Mouse (Mus musculus) layer of hippocampus, adult 11-12 months (tissue): ENCODE measurements at regions not wholly inside any gene's neighbourhood (a gene's known extent, or its start where the extent isn't known, plus 50 kb on each side); places are given as distances from the start of the nearest gene placed in this dataset.
A peak's percentile ranks its signal among the peaks of the same experiment; 100 is the strongest.

ENCODE experiments used
- DNase-seq: peaks from one replicate; pipeline ENCODE4 v3.0.0; 2022; ENCODE audit warnings: low spot score

- DNase-seq: no peak
Measured at GRCm38 (mm10) chr2:47750997-47751623, 1062.8 kb upstream of the Acvr2a start.

- no peak for DNase-seq
Measured at GRCm38 (mm10) chr2:47755716-47756115, 1058.2 kb upstream of the Acvr2a start.

- DNase-seq: no peak
Measured at GRCm38 (mm10) chr2:47756248-47756647, 1057.7 kb upstream of the Acvr2a start.

- DNase-seq: peak; percentile 34
Measured at GRCm38 (mm10) chr2:47775766-47776165, 1038.1 kb upstream of the Acvr2a start.

- DNase-seq: no peak
Measured at GRCm38 (mm10) chr2:47776965-47777364, 1036.9 kb upstream of the Acvr2a start.

GRCm38 (mm10) chr2:47785848-47786247 is 1028.1 kb upstream of the Acvr2a start:
- peak; percentile 72 for DNase-seq

GRCm38 (mm10) chr2:47822746-47823271 is 991.1 kb upstream of the Acvr2a start:
- peak; percentile 38 for DNase-seq

GRCm38 (mm10) chr2:47832493-47832892 is 981.4 kb upstream of the Acvr2a start:
- no peak for DNase-seq

- DNase-seq: no peak
Measured at GRCm38 (mm10) chr2:47833517-47833916, 980.4 kb upstream of the Acvr2a start.

GRCm38 (mm10) chr2:47834055-47834799 is 979.7 kb upstream of the Acvr2a start:
- DNase-seq: no peak

- DNase-seq: no peak
Measured at GRCm38 (mm10) chr2:47857229-47857628, 956.7 kb upstream of the Acvr2a start.

GRCm38 (mm10) chr2:47862446-47862845 is 951.5 kb upstream of the Acvr2a start:
- no peak for DNase-seq

- DNase-seq: no peak
Measured at GRCm38 (mm10) chr2:47878002-47878401, 935.9 kb upstream of the Acvr2a start.

- DNase-seq: no peak
Measured at GRCm38 (mm10) chr2:47879071-47879470, 934.8 kb upstream of the Acvr2a start.

- DNase-seq: no peak
Measured at GRCm38 (mm10) chr2:47879796-47880195, 934.1 kb upstream of the Acvr2a start.

- DNase-seq: no peak
Measured at GRCm38 (mm10) chr2:47888166-47888565, 925.7 kb upstream of the Acvr2a start.

GRCm38 (mm10) chr2:47891366-47891765 is 922.5 kb upstream of the Acvr2a start:
- no peak for DNase-seq

GRCm38 (mm10) chr2:47892879-47893278 is 921.0 kb upstream of the Acvr2a start:
- DNase-seq: no peak

GRCm38 (mm10) chr2:47894806-47895205 is 919.1 kb upstream of the Acvr2a start:
- peak; percentile 11 for DNase-seq

GRCm38 (mm10) chr2:47914270-47914669 is 899.6 kb upstream of the Acvr2a start:
- no peak for DNase-seq

GRCm38 (mm10) chr2:47914986-47915485 is 898.9 kb upstream of the Acvr2a start:
- DNase-seq: no peak

GRCm38 (mm10) chr2:47922965-47923364 is 890.9 kb upstream of the Acvr2a start:
- no peak for DNase-seq

GRCm38 (mm10) chr2:47926620-47927019 is 887.3 kb upstream of the Acvr2a start:
- DNase-seq: no peak
